In the genomic region with DNA sequence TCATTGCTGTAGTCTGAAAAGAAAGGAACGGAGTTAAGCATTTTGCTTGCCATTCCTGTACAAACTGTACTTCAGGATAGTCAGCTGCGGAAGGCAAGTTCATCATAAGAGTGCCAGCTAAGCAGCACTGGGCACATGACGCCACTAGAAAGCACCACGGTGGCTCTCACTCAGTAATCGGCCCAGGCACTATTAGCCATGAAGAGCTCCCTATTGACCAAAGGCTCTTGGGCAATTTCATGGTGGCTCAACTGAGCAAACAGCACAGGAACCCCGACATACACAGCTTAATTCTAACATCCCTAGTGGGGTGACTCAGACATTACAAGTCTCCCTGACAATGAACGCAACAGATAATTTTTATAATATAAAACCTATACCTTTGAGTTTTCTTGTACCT, we compare ENCODE assay signal across 15 mouse cellular contexts.
"Had no signal": no experiment of that assay in that cellular context is flagged by ENCODE, and none has a peak within 500 bp of the region (broad histone marks: within the 10 kb centered on the region; RNA-seq: fewer than 3 reads in every experiment).

No protein-coding gene starts in this region.

- H3K27ac ChIP-seq: kidney, postnatal 0 days; liver, embryonic 15.5 days; lung, embryonic 15.5 days had no signal

- H3K27me3 ChIP-seq: liver, embryonic 15.5 days; lung, embryonic 15.5 days had no signal

- H3K36me3 ChIP-seq: liver, embryonic 15.5 days had no signal

- H3K4me2 ChIP-seq: liver, embryonic 15.5 days; lung, embryonic 15.5 days; midbrain, embryonic 11.5 days had no signal

- H3K9me3 ChIP-seq: liver, embryonic 15.5 days; lung, embryonic 15.5 days had no signal

- H3K4me3 ChIP-seq: liver, embryonic 15.5 days; lung, embryonic 15.5 days had no signal

- H3K9ac ChIP-seq: liver, embryonic 15.5 days; lung, embryonic 15.5 days had no signal

- ATAC-seq: intestine, postnatal 0 days had no signal

- DNase-seq: kidney, adult 2 months; kidney, postnatal 36 days; layer of hippocampus, adult 9-11 months; lung, postnatal 4 days; midbrain, embryonic 14.5 days; right cerebral cortex, postnatal 14 days; right cerebral cortex, postnatal 4 days; thymus, adult 2 months; thymus, postnatal 14 days; thymus, postnatal 4 days had no signal
